Mouse (Mus musculus) heart, postnatal 36 days (tissue): Measurements from ENCODE around the gene Rbm44. TPM values are rescaled to one million over a fixed set of nuclear protein-coding genes. Genes with fewer than 3 reads are reported as not detected.
A peak's percentile ranks its signal among the peaks of the same experiment; 100 is the strongest.

ENCODE experiments used
- DNase-seq, 2 experiments: peaks; one replicate each; pipeline ENCODE4 v3.0.0; 2021 to 2022
- intact Hi-C: fragments of 180-260 bp; cut with DNase I; formaldehyde crosslinking; loops from one replicate; pipeline ENCODE4 v1.15.1; 2025
- total RNA-seq, 2 experiments: library from RNA; stranded (reverse); gene quantifications; 2 replicates each; pipeline ENCODE4 v1.2.3; 2021

Gene Rbm44
- total RNA-seq = not detected

DNA sequence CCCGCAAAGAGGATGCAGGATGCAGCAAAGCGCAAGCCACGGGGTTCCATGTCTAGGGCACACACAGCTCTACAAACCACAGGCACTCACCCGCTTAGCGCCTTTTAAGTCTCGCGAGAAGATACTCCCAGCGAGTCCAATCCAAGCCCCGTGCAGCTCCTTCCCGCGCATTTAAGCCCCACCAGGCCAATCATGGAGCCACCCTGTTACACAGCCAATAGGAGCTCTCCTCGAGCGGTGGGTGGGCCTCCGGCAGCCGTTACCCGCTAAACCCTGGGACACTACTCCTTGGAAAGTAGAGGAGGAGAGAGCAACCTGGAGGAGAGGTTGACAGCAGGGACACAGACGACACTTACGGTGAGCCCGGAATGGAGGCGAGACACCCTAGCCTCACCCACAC, at the start of gene Rbm44:
Gene Rbm44, plus strand, starts transcription at position 277 of the 400 bp plus-strand sequence.
- intact Hi-C loops = no loop called here
- DNase-seq = no peak

DNA sequence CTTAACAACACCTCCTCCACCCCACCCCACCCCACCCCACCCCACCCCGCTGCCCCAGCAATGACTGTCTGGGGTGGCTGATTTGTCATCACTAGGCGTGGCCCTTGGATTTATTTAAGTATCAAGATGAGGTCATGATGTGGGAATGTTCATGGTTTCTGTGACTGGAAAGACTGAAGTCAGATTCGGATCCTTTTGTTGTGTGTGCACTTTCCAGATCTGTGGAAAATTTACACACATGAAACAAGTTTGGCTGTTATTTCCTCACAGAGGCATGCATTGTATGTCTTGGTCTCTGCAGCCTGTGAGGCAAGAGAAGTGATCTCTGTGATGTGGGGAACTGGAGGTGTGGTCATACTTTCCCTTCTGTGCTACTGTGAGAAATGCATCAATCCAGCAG, 49.6 kb upstream of the Rbm44 start:
- DNase-seq = no peak
- intact Hi-C loops = no loop called here

DNA sequence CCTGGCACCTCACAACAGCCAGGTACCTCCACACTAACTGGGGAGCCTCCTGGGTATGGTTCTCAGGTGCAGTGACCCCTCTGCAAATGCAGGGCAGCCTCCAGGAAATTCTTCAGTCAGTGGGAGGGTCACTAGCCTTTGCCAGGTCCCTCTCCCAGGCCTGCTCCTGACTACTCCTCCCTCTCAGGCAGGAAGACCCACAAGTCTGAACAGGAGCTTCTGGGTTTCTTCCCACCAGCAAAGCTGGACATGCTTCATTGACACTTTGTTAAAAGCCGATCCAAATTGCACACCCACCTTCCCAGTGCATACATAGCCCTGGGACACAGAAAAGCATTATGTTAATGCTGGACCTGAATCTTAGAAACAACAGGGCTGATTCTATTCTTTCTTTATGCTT, 49.0 kb upstream of the Rbm44 start:
- DNase-seq = no peak
- intact Hi-C loops = no loop called here

DNA sequence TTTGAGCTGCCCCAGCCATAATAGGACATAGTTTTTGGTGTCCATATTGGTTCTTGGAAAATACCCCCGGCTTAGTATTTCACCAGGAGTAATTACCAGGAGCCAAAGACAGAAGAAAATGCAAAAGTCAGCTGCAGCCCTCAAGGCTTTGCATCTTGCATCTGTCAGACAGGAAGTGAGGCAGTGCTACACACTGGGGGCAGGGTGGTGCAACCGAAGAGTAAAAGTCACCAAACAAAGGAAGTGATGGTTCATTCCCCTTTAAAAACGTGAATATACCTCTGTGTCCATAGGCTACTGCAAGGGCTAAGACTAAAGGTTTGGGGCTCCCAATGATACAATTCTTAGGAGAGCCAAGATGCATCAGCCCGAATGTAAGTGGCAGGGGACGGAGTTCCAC, 48.4 kb upstream of the Rbm44 start:
- DNase-seq = no peak
- intact Hi-C loops = no loop called here

DNA sequence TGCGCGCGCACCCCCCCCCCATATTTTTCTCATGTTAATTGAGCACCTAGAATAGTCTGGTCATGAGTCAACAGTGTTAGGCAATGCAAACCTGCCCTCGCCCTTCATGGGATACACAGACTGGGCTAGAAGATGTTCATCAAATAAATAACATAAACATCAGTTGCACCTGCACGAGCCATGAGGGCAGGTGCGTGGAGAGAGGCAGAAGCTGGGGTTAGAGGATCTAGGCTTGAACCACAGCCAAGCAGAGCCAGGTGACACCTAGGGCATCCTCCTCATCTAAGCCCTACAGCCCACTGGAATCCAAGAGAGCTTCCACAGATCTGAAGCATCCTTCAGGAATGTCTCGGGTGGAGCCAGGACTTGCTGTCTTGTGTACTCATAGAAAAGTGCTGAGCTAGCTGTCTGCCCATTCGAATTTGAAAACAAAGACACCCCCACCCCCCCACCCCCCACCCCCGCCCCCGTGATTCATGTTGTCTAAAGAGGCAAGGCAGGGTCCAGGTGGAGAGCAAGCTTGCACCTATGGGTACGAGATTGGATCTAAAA, 47.5 kb upstream of the Rbm44 start:
- no peak for DNase-seq
- intact Hi-C loops = no loop called here

DNA sequence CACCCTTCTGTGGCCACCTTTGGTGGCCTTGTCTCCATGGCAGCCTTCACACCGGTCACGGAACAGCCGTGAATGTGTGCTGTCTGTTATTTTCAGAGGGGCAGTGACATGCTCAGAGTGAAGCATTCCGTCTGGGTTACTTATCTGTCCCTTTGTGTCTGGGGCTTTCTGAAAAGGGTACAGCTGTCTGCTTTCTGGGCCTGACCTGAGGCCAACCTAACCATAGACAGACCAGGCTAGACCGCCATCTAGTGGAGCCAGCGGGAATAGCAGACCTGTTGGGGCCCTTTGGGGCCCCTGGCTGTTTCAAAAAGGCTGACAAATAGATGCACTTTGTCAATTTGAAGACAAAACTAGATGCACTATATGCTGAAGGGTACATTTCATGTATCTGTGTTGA, 46.0 kb upstream of the Rbm44 start:
- intact Hi-C loops = loop anchor here (1.0 to 2.0 kb wide), 3 partner anchors 44 to 126 kb away; no protein-coding TSS in a partner anchor

DNA sequence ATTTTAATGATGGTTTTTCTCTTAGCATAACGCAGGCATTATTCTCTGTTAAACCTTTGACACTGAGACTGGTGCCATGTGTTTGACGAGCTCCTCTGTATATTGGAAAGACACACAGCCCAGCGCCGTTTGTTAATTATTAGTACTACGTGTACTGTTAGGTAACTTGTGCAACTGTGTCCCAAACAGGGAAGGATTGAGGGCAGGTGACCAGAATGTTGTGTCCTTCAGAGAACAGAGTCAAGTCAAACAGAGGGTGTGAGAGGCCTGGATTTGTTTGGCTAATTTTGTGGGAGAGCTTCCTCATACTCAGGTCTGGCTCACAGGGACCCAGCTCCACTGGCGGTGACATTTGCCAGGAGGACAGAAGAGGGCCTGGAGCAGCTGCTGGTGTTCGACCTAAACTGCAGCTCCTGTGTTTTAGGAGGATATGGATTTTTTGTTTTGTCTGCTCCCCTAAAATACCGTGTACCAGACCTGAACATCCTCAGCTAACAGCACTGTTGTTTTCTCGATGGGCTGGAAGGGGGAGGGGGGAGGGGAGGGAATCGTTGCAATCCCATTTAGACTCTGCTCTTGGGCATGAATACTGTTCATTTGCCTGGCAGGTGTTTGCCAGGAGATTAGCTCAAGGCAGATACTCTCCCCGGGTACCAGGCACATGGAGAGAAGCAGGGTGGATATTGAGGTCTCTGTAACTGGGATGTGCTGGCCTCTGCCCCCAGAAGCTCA, 43.0 kb upstream of the Rbm44 start:
- intact Hi-C loops = loop anchor here (5.0 to 10.0 kb wide), 2 partner anchors 135 to 467 kb away; no protein-coding TSS in a partner anchor
- DNase-seq = no peak

More for the DNA sequence above, 46.0 kb upstream of the Rbm44 start:
- peak; percentile 82 to 84 for DNase-seq

DNA sequence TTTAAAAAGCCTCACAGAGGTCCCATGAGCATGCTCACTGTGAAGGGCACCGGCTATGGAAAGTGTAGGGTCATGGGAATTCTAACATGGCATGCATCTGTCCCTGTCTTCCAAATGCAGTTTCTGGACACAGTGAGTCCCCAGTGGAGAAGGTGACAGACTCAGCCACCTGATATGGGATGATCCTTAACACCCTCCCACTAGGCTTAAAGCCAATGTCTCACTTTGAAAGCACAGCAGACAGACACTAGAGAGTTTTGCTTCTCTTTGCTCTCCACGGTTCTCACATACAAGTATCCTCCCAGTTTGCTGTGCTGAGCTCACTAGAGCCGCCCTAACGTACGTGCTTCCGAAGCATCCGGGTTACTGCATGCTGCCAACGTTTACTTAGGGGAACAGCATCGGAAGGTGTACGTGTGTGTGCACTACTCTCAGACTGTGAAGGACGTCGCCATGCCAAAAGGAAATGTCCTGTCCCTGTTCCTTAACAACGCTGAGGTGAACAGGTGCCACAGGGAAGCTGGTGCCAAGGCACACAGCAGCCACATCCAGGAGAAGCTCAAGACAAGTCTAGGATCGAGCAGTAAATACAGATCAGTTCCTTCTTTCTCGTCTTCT, 41.4 kb upstream of the Rbm44 start:
- intact Hi-C loops = loop anchor here (5.0 to 10.0 kb wide), 2 partner anchors 134 to 469 kb away; no protein-coding TSS in a partner anchor
- DNase-seq = no peak

DNA sequence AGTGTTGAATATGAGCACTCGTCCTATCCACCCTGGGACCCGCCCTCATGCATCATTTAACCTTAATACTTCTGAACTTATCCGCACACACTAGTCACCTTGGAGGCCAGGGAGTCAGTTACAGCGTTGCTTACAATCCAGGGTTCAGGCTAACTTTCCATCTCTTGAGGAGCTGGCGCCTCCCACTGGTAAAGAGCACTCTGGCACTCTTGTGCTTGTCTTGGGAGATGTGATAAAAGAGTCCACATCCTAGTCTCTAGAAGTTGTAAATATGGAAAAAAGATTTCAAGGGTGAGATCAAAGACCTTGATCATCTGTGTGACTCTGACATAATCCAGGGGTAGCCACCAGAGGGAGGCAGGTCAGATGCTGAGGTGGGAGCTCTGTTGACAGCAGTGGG, 37.3 kb upstream of the Rbm44 start:
- DNase-seq = no peak
- intact Hi-C loops = loop anchor here (10.0 kb wide), 1 partner anchor 473 kb away; no protein-coding TSS in a partner anchor

DNA sequence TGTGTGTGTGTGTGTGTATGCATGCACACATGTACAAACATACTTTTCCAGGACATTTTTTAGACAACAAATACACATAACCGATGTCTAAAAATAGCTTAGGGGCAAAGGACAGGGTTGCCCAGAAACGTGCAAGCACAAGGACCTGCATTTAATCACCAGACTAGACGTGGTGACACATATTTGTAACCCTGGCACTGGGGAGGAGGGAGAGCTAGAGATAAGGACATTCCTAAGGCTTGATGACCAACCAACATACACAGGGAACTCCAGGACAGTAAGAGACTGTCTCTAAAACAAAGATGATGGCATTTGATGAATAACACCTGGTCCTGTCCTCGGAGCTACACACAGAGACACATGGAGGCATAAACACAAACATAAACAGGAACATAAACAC, 35.6 kb upstream of the Rbm44 start:
- intact Hi-C loops = loop anchor here (10.0 kb wide), 1 partner anchor 475 kb away; no protein-coding TSS in a partner anchor
- DNase-seq = no peak

DNA sequence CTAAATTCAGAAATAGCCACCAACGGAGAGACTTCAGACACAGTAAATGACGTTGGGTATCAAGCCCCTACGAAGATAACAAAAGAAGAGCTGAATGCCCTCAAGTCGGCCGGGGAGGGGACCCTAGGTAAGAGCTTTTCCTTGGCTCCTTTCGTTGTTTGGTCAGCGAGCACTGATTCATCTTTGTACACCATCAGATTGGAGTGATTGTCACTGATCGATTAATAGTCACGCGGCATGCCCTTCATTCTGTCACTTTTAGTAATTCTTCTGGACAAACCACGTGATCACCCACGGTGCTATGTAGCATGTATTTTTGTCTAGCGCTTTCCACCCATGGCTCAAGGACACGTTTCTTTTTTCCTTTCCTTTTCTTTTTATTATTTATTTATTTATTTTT, 32.7 kb upstream of the Rbm44 start:
- no peak for DNase-seq
- intact Hi-C loops = no loop called here

DNA sequence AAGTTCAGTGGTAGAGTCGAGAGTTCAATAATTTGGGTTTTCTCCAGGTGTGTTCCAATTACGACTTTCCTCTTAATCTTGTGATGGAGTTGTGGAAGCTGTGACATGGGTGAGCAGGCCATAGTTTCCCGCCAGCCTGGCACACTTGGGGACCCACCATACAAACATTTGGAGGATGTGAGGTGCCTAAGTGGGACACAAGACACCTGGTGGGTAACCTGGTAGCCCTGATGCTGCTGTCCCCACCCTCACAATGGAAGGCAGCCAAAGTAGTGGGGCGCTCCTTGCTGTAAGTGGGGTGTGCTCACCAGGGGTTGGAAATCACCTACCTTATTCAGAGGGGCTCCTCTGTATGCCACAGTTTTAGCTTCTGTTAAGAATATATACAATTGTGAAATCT, 32.3 kb upstream of the Rbm44 start:
- intact Hi-C loops = no loop called here
- DNase-seq = no peak

DNA sequence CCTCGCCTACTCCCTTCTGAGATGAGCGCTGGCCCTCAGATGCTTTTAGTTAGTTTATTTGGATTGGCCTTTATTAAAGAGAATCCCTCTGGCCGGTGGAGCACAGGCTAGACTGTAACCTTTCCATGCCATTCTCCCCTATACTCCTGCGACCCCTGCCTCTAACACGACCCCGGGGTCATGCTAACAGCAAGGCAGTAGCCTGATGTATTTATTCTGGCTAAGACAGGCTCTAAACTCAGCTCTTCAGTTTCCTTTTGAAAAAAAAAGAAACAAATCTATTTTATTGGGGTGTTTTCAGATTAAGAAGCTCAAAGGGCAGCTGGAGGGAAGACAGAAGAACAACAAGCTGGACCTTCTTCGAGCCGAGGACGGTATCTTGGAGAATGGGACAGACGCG, 22.8 kb upstream of the Rbm44 start:
- DNase-seq = no peak
- intact Hi-C loops = no loop called here

DNA sequence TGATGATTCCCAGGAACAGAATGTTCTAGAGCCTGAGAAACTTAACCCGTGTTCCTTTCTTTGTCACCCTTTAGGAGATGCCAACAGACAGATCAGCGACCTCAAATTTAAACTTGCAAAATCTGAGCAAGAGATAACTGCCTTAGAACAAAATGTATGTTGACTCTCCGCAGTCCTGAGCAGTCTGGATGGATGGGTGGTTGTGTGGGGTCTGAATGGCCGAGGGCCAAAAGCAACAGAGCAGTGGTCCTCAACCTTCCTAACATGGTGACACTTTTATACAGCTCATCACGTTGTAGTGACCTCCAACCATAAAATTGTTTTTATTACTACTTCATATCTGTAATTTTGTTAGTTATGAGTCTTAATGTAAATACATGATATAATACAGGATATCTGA, 21.9 kb upstream of the Rbm44 start:
- DNase-seq = no peak
- intact Hi-C loops = no loop called here

DNA sequence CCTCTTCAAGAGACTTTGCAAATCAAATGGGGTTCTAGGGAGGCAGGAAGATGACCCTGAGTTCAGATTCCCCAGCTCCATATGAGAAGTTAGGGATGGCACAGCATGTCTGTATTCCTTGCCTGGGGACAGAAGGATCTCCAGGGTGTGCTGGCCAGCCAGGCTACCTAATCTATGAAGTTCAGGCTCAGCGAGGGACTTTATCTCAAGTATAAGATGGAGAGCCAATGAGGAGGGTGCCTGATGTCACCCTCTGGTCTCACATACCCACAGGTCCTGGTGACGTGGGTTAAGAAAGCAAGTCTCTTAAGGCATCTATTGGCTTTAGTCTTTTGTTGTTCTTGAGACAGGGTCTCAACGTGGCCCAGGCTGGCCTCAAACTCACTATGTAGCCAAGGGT, 21.4 kb upstream of the Rbm44 start:
- no peak for DNase-seq
- intact Hi-C loops = no loop called here

DNA sequence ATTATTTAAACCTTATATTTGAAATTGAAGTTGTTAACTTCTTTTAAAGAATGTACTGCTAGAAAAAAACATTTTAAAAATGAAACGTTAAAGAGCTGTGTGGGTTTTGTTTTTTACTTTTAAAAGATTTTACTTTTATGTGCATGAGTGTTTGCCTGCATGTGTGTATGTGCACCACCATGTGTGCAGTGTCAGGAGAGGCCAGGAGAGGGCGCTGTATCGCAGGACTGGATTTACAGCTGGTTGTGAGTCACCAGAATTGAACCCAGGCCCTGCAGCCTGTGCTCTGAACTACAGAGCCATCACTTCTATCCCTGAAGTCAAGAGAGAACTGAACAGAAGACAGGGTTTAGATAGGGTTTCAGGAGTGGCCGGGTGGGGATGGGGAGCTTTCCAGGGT, 16.0 kb upstream of the Rbm44 start:
- no peak for DNase-seq
- intact Hi-C loops = no loop called here

DNA sequence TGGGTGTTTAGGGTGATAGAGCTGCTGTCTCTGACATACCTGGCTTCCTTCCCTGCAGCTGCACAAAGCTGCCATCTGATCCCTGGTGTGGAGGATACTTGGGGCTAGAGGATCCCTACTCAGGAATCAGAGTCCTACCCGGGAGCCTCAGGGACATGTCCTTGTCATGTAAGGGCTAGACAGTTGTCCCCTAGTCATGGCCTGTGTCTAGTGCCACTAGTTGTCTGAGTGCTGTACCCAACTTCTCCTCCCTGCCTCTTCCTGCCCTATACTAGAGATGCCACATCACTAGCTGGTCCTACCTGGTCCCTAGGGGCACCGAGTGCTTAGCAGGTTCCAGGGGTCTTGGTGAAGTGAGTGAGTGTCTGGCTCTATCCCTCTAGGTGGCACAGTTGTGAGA, 7.9 kb upstream of the Rbm44 start:
- intact Hi-C loops = no loop called here
- DNase-seq = no peak

DNA sequence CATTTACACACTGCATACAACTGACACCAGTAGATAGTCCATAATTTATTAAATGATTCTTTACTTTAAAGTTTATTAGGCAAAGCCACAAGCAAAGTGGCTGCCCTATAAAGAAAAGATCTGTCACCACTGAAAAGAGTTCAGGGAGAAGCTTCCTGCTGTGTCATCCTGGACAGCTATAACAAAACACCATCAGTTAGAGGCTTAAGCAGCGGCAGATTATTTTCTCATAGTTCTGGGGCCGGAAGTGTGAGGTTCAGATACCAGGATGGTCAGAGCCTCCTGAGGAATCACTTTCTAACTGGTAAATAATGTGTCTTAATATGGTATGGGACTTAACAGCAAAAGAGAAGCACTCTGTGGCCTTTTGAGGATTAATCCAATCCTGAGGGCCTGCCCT, 6.6 kb downstream of the Rbm44 start:
- DNase-seq = no peak
- intact Hi-C loops = no loop called here

DNA sequence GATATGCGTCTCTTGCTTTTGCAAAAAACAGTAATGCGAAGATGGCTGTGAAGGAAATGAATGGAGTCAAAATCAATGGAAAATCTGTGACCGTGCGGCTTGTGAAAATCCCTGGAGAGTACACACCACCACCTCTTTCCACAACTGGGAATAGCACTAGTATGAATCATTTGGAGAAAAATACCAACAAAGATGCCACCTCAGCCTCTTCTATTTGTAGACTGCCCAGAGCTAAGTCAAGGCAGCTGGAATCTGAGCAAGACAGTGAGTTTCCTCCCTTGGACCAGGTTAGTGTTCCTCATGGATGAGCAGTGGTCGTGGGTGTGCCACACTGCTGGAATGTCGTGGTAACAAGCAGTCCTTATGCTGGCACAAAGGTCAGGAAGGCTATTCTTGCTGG, 21.9 kb downstream of the Rbm44 start:
- no peak for DNase-seq
- intact Hi-C loops = no loop called here

DNA sequence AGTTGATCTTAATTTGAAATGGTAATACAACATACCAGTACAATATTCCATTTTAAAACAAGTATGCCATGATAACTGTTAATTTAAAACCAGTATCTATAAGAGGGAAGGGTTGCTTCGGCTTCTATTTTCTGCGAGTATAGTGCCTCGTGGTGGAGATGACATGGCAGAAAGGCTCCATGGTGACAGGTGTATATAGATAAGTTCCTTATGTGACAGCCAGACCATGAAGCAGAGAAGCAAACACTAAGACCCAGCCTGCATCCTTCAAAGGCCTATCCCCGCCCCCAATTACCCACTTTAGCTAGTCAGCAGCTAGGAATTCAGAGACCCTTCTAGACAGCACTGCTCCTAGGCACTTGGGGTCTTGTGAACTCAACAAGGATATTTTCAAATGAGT, 24.3 kb downstream of the Rbm44 start:
- no peak for DNase-seq
- intact Hi-C loops = no loop called here

DNA sequence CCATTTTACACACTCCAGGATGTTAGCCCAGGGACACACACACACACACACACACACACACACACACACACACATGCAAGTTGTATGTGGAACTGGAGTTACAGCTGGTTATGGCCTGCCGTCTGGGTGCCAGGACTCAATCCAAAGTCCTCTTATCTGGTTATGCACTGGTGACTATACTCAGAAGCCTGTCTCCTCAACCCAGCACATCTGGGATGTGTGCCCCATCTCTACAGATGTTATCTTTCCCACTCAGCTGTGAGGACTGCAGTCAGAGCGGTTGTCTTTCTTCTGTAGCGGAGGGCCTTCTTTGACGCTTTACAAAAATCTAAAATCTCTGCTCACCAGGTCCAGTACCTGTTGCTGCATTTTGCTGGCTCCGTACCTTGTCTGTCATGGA, 29.9 kb downstream of the Rbm44 start:
- no peak for DNase-seq
- intact Hi-C loops = loop anchor here (5.0 kb wide), 2 partner anchors 202 to 1468 kb away; partner anchors contain the start of gene Cops9

DNA sequence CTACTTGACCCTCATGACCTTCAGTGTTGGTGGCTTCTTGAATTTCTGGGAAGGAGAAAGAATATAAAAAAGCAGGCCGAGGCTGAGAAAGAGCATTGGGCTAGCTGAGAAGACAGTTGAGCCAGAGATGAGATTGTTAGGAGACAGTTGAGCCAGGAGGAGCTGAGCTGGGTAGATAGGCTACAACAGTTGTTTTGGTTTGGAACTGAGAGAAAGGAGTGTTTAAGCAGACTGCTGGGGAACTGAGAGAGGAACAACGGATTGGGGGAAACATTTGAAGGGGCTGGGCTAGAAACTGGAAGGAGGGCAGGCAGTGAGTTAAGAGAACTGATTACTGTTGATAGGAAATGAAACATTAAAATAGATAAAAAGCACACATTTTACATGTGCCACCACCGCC, 31.1 kb downstream of the Rbm44 start:
- intact Hi-C loops = loop anchor here (5.0 kb wide), 1 partner anchor 204 kb away; no protein-coding TSS in a partner anchor
- DNase-seq = no peak
